Mouse (Mus musculus) left cerebral cortex, postnatal 10 days (tissue): Measurements from ENCODE around the gene Ackr3. TPM values are rescaled to one million over a fixed set of nuclear protein-coding genes. Genes with fewer than 3 reads are reported as not detected.

Experiments
- DNase-seq, 2 experiments: peaks; one replicate each; pipeline ENCODE4 v3.0.0; 2021 to 2022; ENCODE audit warnings: low spot score in 2 of 2, mixed read lengths in 1 of 2; ENCODE audit errors: extremely low spot score in 1 of 2
- intact Hi-C: fragments of 180-260 bp; cut with DNase I; formaldehyde crosslinking; loops from one replicate; pipeline ENCODE4 v1.15.1; 2025
- total RNA-seq, 2 experiments: library from RNA; stranded (reverse); gene quantifications; 2 replicates each; pipeline ENCODE4 v1.2.3; 2021

Gene Ackr3
- total RNA-seq, 2 experiments from 2014 or later = 6.9 to 7.9 TPM

- intact Hi-C loops = no loop called here
- DNase-seq = no peak
Measured at GRCm38 (mm10) chr1:90246035-90246434, 42.3 kb downstream of the Ackr3 start.

GRCm38 (mm10) chr1:90246800-90247199 is 43.0 kb downstream of the Ackr3 start:
- no peak for DNase-seq
- intact Hi-C loops = no loop called here

GRCm38 (mm10) chr1:90247234-90247633 is 43.5 kb downstream of the Ackr3 start:
- intact Hi-C loops = no loop called here
- DNase-seq = no peak

GRCm38 (mm10) chr1:90247756-90248541 is 44.2 kb downstream of the Ackr3 start:
- intact Hi-C loops = no loop called here

GRCm38 (mm10) chr1:90248966-90249735 is 45.4 kb downstream of the Ackr3 start:
- no peak for DNase-seq
- intact Hi-C loops = no loop called here

More at GRCm38 (mm10) chr1:90247756-90248541, 44.2 kb downstream of the Ackr3 start:
- DNase-seq = no peak

- no peak for DNase-seq
- intact Hi-C loops = no loop called here
Measured at GRCm38 (mm10) chr1:90250419-90250818, 46.6 kb downstream of the Ackr3 start.

GRCm38 (mm10) chr1:90251156-90251555 is 47.4 kb downstream of the Ackr3 start:
- intact Hi-C loops = no loop called here
- DNase-seq = no peak

- intact Hi-C loops = no loop called here
Measured at GRCm38 (mm10) chr1:90253465-90253864, 49.7 kb downstream of the Ackr3 start.

GRCm38 (mm10) chr1:90258253-90258887 is 54.6 kb downstream of the Ackr3 start:
- DNase-seq = no peak
- intact Hi-C loops = no loop called here

More at GRCm38 (mm10) chr1:90253465-90253864, 49.7 kb downstream of the Ackr3 start:
- DNase-seq = no peak

GRCm38 (mm10) chr1:90260704-90261581 is 57.2 kb downstream of the Ackr3 start:
- intact Hi-C loops = no loop called here
- no peak for DNase-seq

- intact Hi-C loops = no loop called here
- DNase-seq = no peak
Measured at GRCm38 (mm10) chr1:90262380-90262779, 58.6 kb downstream of the Ackr3 start.

Other genes with a start within 250 kb of the Ackr3 start
- gene Asb18, start 189.3 kb upstream of the Ackr3 start, total RNA-seq = 1 to 10 TPM; 1.4 to 1.8 TPM
- gene Iqca, start 50.6 kb upstream of the Ackr3 start, total RNA-seq = under 1 TPM; 0.34 to 0.51 TPM